Mouse (Mus musculus) liver, embryonic 16.5 days (tissue): ENCODE data around the gene Cd7. TPM values are rescaled to one million over a fixed set of nuclear protein-coding genes. Genes with fewer than 3 reads are reported as not detected.
"Not testable (repeated sequence)": the region's sequence is repeated elsewhere in the genome, so short reads cannot be mapped to it uniquely, and the experiment has no call there.

Experiments
- ATAC-seq: fragments of 200-750 bp; cut with Nextera tagmentation; 2 replicates; pipeline ENCODE4 v1.8.0; 2017; ENCODE audit warnings: low read depth, mild to moderate bottlenecking, moderate number of reproducible peaks, moderate library complexity
- H3K27ac ChIP-seq: fragments of 300-500 bp; sonication (generic); 2 replicates; pipeline ENCODE4 v1.5.1; 2014; ENCODE audit warnings: mild to moderate bottlenecking, low read length
- H3K27me3 ChIP-seq: fragments of 300-500 bp; sonication (generic); 2 replicates; pipeline ENCODE4 v1.6.1; 2014; ENCODE audit warnings: low read depth, low read length, mixed read lengths; ENCODE audit not compliant: control insufficient read depth, insufficient read depth
- H3K36me3 ChIP-seq: fragments of 300-500 bp; sonication (generic); 2 replicates; pipeline ENCODE4 v1.6.1; 2014; ENCODE audit warnings: mild to moderate bottlenecking; ENCODE audit not compliant: control insufficient read depth, insufficient read depth
- H3K4me1 ChIP-seq: fragments of 300-500 bp; sonication (generic); 2 replicates; pipeline ENCODE4 v1.6.1; 2014; ENCODE audit warnings: low read depth, low read length, mixed read lengths; ENCODE audit not compliant: control insufficient read depth
- H3K4me2 ChIP-seq: fragments of 300-500 bp; sonication (generic); 2 replicates; pipeline ENCODE4 v1.6.1; 2014; ENCODE audit warnings: low read depth, low read length, mixed read lengths
- H3K4me3 ChIP-seq: fragments of 300-500 bp; sonication (generic); 2 replicates; pipeline ENCODE4 v1.5.1; 2014; ENCODE audit warnings: low read depth, mild to moderate bottlenecking, low read length
- H3K9ac ChIP-seq: fragments of 300-500 bp; sonication (generic); 2 replicates; pipeline ENCODE4 v1.6.1; 2014; ENCODE audit warnings: low read depth, low read length
- H3K9me3 ChIP-seq: fragments of 300-500 bp; sonication (generic); replicated peaks from 2 replicates; pipeline ENCODE4 v1.6.1; 2016; ENCODE audit warnings: low read length; ENCODE audit not compliant: control insufficient read depth
- WGBS: fragments of 180-500 bp; shearing (Covaris S2); extraction: QIAGEN DNeasy Blood & Tissue Kit; methylation state at CpG from one replicate; pipeline ENCODE4 v1.1.7; 2014; ENCODE audit not compliant: insufficient replicate concordance; 5-methylcytosine and 5-hydroxymethylcytosine counted together
- polyA plus RNA-seq: library from polyadenylated mRNA; unstranded; fragments of >200 nt; fragmentation: Nextera tagmentation; extraction: Ambion mirVana; gene quantifications from 2 replicates; pipeline ENCODE4 v1.2.1, GENCODE M21; 2015

The Cd7 gene
- polyA plus RNA-seq, 1 experiment from 2014 or later: 1.3 TPM

GRCm38 (mm10) chr11:121056536-121057236, 17.5 kb upstream of the Cd7 start:
- H3K9ac ChIP-seq: no peak overlapping the region
- peaks cover 7% of the 10 kb centered on the region for H3K4me1 ChIP-seq
- no peak overlapping the region for H3K4me2 ChIP-seq
- peak overlapping the region; percentile 86 for H3K27ac ChIP-seq
- peak; percentile 84 for ATAC-seq
- no peaks in the 10 kb centered on the region for H3K36me3 ChIP-seq
- no peaks in the 10 kb centered on the region for H3K27me3 ChIP-seq
- no peak overlapping the region for H3K4me3 ChIP-seq
- no peaks in the 10 kb centered on the region for H3K9me3 ChIP-seq
- 39% methylated on average over 7 of the region's 7 CpGs for WGBS

DNA sequence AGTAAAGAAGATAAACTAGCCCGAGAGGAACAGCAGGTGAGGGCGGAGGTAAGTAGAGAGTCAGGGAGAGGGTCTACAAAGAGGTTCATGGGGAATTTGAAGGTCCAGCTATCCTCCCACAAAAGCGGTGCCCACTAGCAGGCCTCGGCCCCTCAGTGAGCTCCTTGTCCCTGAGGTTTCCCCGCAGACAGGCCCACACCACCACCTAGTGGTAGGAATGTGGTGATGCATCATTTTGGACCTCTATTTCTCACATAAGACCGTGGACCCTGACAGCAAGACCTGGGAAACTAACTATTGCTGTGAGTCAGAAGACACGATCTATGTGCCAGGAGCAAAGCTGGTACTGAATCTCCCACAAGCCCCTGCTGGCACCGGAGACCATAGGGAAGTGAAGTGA, 14.3 kb upstream of the Cd7 start:
- 14% methylated on average over 8 of the region's 8 CpGs for WGBS
- H3K36me3 ChIP-seq: no peaks in the 10 kb centered on the region
- H3K4me2 ChIP-seq: no peak overlapping the region
- H3K9ac ChIP-seq: no peak overlapping the region
- no peak overlapping the region for H3K27ac ChIP-seq
- no peak for ATAC-seq
- peaks cover 7% of the 10 kb centered on the region for H3K4me1 ChIP-seq
- no peaks in the 10 kb centered on the region for H3K9me3 ChIP-seq
- H3K27me3 ChIP-seq: no peaks in the 10 kb centered on the region
- H3K4me3 ChIP-seq: no peak overlapping the region

GRCm38 (mm10) chr11:121052387-121052786, 13.2 kb upstream of the Cd7 start:
- H3K9ac ChIP-seq: no peak overlapping the region
- H3K4me3 ChIP-seq: no peak overlapping the region
- peaks cover 7% of the 10 kb centered on the region for H3K4me1 ChIP-seq
- no peaks in the 10 kb centered on the region for H3K9me3 ChIP-seq
- no peak for ATAC-seq
- H3K27me3 ChIP-seq: no peaks in the 10 kb centered on the region
- no peak overlapping the region for H3K27ac ChIP-seq
- H3K4me2 ChIP-seq: no peak overlapping the region
- WGBS: 43% methylated on average over 4 of the region's 4 CpGs
- no peaks in the 10 kb centered on the region for H3K36me3 ChIP-seq

DNA sequence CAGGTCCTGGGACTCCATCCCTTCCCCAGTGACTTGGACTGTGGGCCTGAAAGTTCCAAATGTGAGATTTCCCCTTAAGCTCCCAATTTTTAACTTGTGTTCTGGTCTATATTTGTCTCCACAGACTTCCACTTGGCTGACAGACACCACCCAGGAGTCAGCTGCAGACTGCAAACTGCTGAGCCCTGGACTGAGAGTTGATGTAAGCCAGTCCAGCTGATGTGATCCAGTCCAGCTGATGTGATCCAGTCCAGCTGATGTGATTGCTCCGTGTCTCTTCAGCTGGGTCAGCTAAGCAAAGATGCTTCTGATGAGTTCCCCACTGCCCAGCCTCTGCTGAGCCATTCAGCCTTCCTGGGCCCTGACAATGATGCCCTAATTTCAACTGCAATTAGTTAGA, 12.6 kb upstream of the Cd7 start:
- Histone ChIP-seq H3K4me2 (no peak overlapping the region), H3K9me3 (no peaks in the 10 kb centered on the region), H3K9ac (no peak overlapping the region), H3K36me3 (no peaks in the 10 kb centered on the region), H3K27me3 (no peaks in the 10 kb centered on the region), H3K4me3 (no peak overlapping the region), H3K27ac (no peak overlapping the region), H3K4me1 (peaks cover 2% of the 10 kb centered on the region)
- ATAC-seq: no peak
- WGBS: 62% methylated on average over 1 of the region's 1 CpGs

DNA sequence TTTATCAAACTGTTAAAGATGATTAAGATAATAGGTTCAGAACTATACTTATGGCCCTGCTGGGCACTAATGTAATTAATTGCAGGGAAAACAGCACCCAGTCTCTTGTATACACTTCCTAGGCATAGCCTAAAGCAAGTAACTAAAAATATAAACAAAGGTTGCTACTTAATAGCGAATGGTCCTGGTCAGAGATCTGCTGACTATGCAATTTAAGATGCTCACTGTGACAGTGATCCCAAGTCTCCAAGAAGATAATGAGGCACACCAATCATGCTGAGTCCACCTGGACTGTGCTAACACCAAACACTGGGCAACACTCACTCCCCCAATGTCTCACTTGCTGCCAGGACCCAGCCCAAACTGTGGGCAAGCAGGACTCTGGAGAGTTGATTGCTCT, 10.6 kb upstream of the Cd7 start:
- H3K27me3 ChIP-seq: no peaks in the 10 kb centered on the region
- no peak overlapping the region for H3K9ac ChIP-seq
- no peaks in the 10 kb centered on the region for H3K9me3 ChIP-seq
- ATAC-seq: no peak
- H3K4me1 ChIP-seq: no peaks in the 10 kb centered on the region
- no peaks in the 10 kb centered on the region for H3K36me3 ChIP-seq
- 50% methylated on average over 1 of the region's 1 CpGs for WGBS
- no peak overlapping the region for H3K27ac ChIP-seq
- no peak overlapping the region for H3K4me3 ChIP-seq
- no peak overlapping the region for H3K4me2 ChIP-seq

- Histone ChIP-seq H3K27ac (no peak overlapping the region), H3K4me1 (no peaks in the 10 kb centered on the region), H3K9me3 (no peaks in the 10 kb centered on the region), H3K36me3 (no peaks in the 10 kb centered on the region), H3K4me2 (no peak overlapping the region), H3K4me3 (no peak overlapping the region), H3K9ac (no peak overlapping the region), H3K27me3 (no peaks in the 10 kb centered on the region)
- no peak for ATAC-seq
- WGBS: 44% methylated on average over 2 of the region's 2 CpGs
These were observed 8.7 kb upstream of the Cd7 start for GRCm38 (mm10) chr11:121047826-121048399.

- Histone ChIP-seq H3K27ac (no peak overlapping the region), H3K4me1 (no peaks in the 10 kb centered on the region), H3K9me3 (no peaks in the 10 kb centered on the region), H3K9ac (no peak overlapping the region), H3K36me3 (no peaks in the 10 kb centered on the region), H3K27me3 (no peaks in the 10 kb centered on the region), H3K4me2 (no peak overlapping the region), H3K4me3 (no peak overlapping the region)
- ATAC-seq: no peak
- WGBS: 52% methylated on average over 1 of the region's 1 CpGs
These were observed 6.1 kb upstream of the Cd7 start for GRCm38 (mm10) chr11:121045286-121045685.

DNA sequence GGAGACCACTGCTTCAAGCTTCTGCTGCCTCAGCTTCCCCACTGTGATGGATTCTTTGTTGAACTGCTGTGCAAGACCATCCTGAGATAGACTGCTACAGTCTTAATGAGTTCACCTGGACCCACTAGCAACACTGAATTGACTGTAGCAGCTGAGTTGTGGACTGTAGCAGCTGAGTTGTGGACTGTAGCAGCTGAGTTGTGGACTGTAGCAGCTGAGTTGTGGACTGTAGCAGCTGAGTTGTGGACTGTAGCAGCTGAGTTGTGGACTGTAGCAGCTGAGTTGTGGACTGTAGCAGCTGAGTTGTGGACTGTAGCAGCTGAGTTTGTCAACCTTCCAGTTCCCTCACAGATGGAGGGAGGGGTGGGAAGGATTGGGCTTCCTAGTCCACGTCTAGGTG, 3.8 kb upstream of the Cd7 start:
- H3K4me2 ChIP-seq, H3K4me3 ChIP-seq, H3K27me3 ChIP-seq, H3K9me3 ChIP-seq, H3K9ac ChIP-seq, ATAC-seq, H3K27ac ChIP-seq, H3K36me3 ChIP-seq, H3K4me1 ChIP-seq: not testable (repeated sequence)
- WGBS: 23% methylated on average over 1 of the region's 1 CpGs

GRCm38 (mm10) chr11:121042480-121042879, 3.3 kb upstream of the Cd7 start:
- 54% methylated on average over 4 of the region's 4 CpGs for WGBS
- no peak for ATAC-seq
- no peaks in the 10 kb centered on the region for H3K27me3 ChIP-seq
- H3K36me3 ChIP-seq: no peaks in the 10 kb centered on the region
- H3K4me3 ChIP-seq: no peak overlapping the region
- no peaks in the 10 kb centered on the region for H3K9me3 ChIP-seq
- no peak overlapping the region for H3K27ac ChIP-seq
- no peak overlapping the region for H3K4me2 ChIP-seq
- H3K9ac ChIP-seq: no peak overlapping the region
- H3K4me1 ChIP-seq: no peaks in the 10 kb centered on the region
